Mouse (Mus musculus) T-helper 2 cell (primary cell): Measurements from ENCODE around the gene Tspan33.

Experiments
- in situ Hi-C: fragments of 300-600 bp; cut with MboI, MseI; formaldehyde crosslinking; loops from one replicate; pipeline ENCODE4 v1.15.1; 2025; ENCODE audit warnings: high pct_unique_total_duplicates

The Tspan33 gene

DNA sequence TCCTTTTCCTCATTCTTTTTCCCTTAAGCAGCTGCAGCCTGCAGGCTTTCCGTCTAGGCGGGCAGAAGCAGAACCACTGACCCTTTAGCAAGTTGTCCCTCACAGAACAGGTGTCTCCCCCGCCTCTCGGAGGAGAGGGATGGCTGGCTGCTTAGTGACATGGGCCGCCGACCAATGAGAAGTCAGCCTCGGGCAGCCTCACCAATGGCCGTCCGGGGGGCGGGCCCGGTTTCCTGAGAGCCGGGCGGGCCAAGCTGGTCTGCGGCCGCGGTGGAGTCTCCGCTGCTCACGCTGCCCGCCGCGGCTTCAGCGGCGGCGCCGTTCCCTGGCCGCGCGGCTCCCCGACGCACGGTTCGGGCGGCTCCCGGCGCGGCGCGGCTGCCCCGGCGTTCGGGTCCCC, at the start of gene Tspan33:
TSS of gene Tspan33 (plus strand) at position 270 of the 400 bp plus-strand sequence.
- in situ Hi-C loops, result loop anchor here (10.0 to 25.0 kb wide), 2 partner anchors 581 to 1118 kb away; no protein-coding TSS in a partner anchor

DNA sequence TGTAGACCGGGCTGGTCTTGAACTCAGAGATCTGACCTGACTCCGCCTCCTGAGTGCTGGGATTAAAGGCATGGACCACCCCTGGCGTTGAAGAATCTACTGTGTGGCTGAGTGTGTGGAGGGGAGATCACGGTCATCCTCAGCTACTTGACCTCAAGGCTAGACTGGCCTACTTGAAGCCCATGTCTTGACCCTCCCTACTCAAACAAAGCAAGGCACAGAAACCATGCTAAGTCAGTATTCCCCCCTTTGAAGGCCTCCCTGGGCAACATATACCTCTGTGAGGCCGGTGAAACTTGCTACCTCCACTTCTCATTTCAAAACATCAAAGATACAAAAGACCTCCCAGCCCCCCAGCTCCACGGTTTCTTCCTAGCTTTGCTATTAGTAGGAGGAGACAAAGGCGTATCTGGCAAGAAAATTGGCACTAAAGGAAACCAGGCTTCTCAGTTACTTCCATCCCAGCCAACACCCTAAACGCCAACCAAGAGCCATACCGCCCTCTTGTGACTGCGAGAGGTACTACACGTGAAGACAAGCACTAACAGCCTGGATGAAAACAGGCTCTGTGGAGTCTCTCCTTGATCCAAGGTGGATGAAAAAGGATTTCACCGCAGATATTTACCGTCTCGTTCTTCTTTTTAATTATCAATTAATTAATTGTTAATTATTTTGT, 44.4 kb upstream of the Tspan33 start:
- in situ Hi-C loops, result loop anchor here (10.0 kb wide), 1 partner anchor 215 kb away; the partner anchor contains the start of gene Flnc

DNA sequence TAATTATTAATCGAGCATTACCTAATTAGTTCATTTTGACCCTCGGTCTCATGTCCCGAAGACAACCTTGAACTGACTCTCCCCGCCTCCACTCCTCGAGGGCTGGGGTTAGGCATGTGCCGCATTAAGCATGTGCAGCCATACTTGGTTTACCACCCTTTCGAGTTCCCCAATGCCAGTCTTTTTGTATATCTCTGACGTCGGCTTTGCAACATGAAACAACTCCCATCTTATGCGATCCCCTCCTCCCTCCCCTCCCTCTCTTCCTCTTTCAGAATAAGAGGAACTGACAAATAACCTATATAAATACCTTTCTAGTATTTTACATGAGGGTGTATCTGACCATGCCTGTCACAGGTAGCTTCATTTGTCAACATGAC, 43.9 kb upstream of the Tspan33 start:
- in situ Hi-C loops, result no loop called here

DNA sequence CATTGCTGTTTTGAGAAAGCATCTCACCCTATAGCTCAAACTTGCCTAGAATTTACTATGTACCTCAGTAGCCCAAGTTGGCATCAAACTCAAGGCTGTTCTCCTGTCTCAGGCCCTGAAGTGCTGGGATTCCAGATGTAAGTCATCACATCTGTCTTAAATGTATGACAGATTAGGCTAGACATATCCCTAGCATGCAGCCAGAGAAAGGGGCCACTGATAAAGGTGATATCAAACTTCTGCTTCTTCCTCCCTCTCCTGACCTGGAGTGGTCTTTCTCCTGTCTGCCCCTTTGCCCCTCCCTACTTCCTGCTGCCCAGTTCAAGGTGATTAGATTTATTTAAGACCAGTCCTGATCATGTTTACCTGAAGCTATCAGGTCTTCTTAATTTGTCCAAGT, 40.8 kb upstream of the Tspan33 start:
- in situ Hi-C loops, result no loop called here

DNA sequence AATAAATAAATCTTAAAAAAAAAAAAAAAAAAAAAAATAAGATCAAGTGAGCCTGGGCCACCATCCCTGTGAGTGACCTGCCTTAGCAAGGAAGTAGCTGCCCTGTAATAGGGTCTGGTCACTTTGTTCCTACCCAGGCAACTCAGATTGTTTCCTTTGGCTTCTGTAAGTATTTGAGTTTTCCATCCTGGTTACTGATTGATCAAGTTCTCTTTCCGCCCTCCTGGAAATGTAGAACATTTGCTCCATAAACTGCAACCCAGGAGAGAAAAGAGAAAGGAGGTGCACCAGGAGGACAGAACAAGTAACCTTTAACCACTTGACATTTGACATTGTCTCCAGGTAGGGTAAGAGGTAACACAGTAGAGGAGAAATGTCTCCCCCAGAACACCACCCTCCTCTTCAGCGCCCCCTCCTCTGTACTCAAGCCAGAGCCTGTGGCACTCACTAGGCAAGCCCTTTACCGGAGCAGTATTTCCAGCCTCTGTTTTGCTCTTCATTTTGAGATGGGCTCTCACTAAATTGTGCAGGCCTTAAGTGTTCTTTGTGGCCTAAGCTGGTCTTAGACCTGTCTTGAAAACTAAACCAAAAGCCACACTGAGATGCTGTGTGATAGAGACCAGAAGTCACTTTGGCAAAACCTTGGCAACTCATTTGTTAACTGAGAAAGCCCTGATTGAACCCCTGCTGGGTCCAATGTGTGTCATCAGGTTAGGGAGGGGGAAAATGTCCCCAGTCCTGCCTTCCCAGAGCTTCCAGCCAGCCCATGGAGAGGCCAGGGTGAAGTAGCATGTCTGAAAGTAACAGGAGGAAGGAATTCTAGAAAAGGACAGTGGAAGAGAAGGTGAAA, 35.2 kb upstream of the Tspan33 start:
- in situ Hi-C loops, result no loop called here

DNA sequence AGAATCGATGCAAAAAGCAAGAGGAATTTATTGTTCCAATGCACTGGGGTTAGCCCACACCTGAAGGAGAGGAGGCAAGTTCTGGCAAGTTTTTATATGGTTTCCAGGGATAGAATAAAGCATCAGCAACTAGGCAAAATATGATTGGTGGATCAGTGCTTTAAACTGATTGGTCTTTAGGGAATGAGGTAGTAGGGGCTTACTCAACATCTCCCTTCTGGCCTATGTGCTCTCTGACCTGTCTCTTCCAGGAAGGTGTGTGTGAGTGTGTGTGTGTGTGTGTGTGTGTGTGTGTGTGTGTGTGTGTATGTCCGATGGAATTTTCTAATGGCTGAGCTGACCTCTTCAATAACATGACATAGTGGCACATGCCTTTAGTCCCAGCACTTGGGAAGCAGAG, 34.1 kb upstream of the Tspan33 start:
- in situ Hi-C loops, result no loop called here

DNA sequence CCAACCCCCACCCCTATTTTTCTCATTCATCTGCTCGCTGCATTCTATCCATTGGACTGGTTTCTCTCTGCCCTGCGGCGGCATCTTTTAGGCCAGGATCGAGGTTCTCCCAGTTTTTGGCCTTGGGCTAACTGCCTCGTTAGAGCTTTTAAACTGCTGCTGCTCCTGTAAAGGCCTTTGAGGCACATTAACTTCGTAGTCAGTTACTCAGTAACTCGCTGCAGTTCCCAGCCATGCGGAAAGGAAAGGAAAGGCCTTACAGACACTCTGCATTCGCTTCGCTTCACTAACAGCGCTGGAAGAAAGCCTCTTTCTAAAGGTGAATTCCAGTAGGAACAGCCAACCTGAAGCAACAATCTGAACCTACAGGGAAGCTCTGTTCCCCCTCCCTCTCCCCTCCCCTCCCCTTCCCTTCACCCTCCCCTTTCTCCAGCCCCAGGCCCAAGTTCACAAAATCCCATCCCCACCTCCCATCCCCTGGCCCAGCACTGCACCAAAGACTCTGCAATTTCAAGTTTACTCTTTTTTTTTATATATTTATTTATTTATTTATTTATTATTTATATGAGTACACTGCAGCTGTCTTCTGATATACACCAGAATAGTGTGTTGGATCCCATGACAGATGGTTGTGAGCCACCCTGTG, 33.2 kb upstream of the Tspan33 start:
- in situ Hi-C loops, result no loop called here

DNA sequence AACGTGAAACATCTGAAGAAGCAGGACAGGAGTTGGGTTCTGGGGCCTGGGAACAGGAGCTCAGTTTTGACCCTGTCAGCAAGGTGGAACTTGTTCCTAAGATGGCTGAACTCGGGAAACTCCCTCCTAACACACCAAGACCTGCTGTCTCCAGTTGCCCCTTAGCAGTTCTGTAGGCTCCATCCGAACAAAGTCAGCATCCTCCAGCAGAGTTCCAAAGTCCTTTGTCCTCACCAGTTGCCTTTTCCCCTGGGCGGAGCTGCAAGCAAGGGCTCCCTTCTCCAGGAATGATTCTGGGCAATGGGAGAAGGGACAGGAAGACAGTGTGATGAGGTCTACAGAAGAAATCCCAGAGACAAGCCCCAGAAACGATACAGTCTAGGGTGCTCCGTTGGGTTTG, 26.8 kb upstream of the Tspan33 start:
- in situ Hi-C loops, result no loop called here

DNA sequence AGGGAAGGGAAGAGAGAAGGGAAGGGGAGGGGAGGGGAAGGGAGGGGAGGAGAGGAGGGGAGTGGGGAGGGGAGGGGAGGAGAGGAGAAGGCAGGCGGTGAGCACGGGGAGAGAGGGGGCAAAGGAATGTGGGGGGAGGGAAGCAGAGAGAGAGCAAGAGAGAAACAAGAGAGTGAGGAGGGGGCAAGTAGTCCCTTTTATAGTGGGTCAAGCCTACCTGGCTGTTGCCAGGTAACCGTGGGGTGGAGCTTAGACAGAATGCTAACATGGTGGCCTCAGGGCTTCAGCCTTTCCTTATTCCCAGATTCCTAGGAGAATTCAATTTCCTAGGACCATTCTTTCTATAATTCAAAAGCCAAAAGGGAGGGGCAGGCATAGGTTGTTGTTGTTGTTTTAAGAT, 22.3 kb upstream of the Tspan33 start:
- in situ Hi-C loops, result no loop called here

DNA sequence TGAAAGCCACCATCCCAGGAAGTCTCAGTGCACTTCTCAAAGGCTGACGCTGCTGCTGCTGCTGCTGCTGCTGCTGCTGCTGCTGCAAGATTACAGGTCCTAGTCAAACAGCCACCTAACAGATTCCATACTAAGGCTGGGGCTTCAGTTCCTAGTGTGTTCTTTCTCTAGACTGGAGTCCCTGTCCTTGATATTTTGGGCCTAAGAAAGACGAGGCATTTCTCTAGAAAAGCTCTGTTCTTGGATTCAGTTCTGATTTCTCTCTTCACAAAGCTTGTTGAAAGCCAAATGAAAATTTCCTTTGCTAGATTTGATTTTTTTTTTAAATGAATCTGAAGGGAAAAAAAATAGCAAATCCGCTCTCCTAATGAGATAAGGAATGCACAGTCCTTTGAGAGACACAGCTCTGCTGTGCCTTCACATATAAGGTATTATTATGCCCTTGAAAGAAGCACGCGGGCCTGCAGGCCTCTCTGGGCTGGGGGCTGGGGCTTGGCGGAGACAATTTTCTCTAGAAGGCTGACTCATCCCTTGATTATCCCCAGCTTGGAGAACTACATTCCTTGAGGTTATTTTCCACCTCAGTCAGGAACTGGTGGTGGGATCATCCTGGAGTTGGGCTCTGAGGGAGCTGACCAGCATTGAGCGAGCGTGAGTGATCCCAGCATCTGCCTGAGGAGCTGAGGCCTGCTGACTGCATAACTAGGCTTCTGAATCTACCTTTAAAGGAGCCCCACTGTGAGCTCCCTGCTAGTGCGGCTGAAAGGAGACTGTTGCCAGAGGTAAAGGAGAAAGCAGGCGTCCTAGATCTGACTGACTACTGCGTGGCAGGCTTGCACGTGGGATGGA, 21.2 kb upstream of the Tspan33 start:
- in situ Hi-C loops, result no loop called here

DNA sequence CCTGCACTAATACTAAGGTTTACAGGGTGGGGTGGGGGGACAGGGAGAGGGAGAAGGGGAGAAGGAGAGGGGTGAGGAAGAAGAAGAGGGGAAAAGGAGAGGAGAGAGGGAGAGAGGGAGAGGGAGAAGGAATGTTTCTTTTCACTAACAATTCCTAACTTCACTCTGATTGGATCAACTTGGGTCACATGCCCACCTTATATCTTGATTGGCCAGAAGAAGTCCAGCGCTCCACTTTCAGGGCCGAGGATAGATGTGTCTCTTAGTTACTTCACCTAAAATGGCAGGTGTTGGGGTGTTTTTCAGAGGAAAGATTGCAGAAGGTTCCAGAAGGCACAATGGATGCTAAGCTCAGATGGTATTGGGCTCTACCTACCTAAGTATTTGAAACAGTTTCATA, 20.3 kb upstream of the Tspan33 start:
- in situ Hi-C loops, result no loop called here

DNA sequence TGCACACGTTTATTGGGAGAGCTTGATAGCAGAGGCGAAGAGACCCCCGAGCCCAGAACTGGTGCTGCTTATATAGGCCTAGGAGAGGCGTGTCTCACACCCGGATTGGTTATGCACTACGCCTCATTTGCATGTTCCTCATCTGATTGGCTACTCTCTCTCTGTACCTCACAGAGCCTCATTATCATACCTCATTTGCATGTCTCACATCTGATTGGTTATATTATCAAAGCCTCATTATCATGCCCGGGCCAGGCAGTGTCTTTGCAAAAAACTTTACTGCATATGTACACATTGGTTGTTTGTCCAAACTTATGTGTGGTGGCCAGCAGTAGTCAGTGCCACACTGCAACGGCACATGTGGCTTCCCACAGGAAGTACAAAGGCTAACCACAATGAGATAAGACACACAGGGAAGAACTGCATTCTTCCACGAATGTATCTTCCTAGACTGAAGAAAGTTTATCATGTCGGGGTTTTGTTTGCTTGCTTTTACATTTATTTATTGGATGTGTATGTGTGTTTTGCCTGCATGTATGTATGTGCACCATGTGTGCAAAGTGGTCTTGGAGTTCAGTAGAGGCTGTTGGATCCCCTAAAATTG, 14.0 kb upstream of the Tspan33 start:
- in situ Hi-C loops, result loop anchor here (25.0 kb wide), 1 partner anchor 1132 kb away; no protein-coding TSS in a partner anchor

DNA sequence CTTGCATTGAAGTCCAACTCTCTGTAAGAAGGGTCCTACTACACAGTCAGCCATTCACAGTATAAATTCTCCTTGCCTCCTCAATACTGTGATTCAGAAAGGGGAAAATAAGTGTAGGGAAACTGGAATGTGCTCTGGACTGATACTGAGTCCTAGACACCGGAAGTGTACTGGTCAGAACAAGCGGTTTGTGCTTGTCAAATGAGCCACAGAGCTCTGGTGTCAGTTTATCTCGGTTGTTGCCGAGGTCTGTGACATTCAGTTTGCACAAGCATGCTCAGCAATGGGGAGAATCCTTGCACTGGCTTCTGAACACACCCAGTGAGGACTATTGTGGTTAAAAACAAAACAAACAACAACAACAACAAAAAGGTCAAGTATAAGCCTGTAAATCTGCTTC, 12.2 kb upstream of the Tspan33 start:
- in situ Hi-C loops, result loop anchor here (25.0 kb wide), 1 partner anchor 1130 kb away; no protein-coding TSS in a partner anchor

DNA sequence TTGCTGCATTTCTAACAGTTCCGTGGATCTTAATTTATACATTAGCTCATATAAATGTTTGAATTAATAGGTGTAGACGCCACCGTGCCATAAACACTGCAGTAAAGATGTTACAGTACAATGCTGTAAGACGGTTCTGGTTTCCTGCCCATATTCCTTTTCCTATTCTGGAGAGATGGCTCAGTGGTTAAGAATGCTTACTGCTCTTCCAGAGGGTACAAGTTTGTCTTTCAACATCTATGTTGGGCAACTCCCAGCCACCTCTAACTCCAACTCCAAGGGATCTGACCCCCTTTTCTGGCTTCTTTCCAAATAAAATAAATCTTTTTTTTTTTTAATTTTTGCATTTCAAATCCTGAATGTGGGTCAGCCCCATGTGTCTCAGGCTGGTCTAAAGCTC, 9.3 kb upstream of the Tspan33 start:
- in situ Hi-C loops, result loop anchor here (25.0 kb wide), 1 partner anchor 1128 kb away; no protein-coding TSS in a partner anchor

DNA sequence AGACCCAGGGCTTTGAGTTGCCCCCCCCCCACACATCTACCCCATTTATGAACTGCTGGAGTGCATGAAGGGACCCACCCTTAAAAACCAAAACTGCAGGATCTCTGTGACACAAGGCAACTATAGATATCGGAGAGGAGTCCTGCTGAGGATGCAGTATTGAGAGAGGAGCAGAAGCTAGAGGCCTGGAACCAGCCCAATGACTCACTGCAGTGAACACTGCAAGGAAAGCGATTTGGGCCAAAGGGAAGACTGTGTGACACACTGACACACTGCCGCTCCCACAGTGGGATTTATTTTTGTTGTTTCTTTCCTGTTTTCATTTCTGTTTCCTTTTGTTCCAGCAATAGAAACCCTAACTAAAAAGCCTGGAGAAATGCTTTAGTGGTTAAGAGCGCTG, 8.1 kb upstream of the Tspan33 start:
- in situ Hi-C loops, result loop anchor here (25.0 kb wide), 1 partner anchor 1126 kb away; no protein-coding TSS in a partner anchor

DNA sequence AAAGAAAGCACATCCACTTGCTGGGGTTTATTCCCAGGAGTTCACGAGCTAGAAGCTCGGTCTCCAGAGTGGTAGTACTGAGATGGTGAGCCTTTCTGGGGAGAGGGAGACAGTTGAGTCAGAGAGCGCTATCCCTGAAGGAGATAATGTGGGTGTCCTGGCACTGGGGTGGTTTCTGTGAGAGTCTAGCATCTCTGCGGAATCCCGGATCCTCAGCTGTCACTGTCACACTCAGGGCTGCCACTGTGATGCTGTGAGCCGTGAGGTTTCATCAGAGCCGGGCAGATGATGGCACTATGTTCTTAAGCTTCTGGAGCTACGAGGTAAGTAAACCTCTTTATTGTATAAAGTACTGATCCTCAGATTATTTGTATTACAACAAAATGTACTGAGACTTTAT, 4.6 kb upstream of the Tspan33 start:
- in situ Hi-C loops, result loop anchor here (25.0 kb wide), 1 partner anchor 1123 kb away; no protein-coding TSS in a partner anchor

DNA sequence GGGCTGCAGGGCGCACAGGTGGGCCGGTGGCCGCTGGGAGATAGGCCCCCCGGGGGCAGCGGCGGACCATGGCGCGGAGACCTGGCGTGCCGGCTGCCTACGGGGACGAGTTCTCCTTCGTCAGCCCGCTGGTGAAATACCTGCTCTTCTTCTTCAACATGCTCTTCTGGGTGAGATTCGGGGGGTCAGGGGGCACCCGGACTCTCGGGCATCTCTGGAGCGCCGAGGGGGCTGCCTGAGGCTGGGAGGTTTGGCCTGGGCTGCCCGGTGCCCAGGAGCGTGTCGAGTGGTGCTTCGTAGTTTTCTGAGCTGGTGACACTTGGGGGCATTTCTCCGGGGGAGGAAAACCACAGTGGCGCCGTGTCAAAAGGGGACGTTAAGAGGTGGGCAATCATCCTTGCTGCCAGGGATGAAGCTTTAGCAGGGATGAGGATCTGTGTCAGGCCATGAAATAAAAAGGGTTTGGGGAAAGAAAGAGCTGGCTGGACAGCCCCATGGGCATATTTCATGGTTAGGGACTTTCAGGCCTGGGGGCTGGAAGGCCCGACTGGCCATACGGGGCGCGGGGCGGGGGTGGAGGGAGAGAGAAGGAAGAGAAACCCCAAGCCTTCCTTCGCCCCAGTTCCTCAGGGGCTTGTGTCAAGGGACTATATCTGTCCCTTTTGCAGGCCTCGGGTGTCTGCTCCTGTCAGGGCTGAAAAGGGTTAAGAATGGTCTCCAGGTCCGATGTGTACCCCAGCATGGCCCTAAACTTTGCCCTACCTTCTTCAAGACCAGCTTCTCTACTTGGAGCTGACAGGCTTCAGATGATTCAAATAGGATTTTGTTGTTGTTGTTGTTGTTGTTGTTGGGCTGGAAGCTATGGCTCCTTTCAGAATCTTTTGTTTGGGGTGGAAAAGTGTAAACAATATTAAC, 610 bp downstream of the Tspan33 start:
- in situ Hi-C loops, result loop anchor here (10.0 to 25.0 kb wide), 2 partner anchors 580 to 1118 kb away; no protein-coding TSS in a partner anchor

DNA sequence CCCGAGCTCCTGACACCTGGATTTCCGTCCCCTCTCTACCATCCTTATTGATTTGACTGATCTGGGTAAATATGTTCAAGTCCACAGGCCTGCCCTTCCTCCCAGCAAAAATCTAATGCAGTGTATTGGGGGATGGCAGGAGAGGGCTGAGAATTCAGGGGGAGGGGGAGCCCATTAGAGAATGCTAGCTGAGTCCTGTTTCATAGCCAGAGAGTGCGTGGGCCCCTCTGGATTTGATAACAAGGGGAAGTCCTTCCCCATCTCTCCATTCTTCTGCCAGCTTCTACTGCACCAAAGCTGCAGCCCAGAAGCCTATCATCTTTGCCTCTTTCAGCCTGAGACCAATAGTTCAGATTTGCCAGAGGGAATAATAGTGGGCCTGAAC, 1.3 kb downstream of the Tspan33 start:
- in situ Hi-C loops, result loop anchor here (10.0 to 25.0 kb wide), 2 partner anchors 580 to 1117 kb away; no protein-coding TSS in a partner anchor

DNA sequence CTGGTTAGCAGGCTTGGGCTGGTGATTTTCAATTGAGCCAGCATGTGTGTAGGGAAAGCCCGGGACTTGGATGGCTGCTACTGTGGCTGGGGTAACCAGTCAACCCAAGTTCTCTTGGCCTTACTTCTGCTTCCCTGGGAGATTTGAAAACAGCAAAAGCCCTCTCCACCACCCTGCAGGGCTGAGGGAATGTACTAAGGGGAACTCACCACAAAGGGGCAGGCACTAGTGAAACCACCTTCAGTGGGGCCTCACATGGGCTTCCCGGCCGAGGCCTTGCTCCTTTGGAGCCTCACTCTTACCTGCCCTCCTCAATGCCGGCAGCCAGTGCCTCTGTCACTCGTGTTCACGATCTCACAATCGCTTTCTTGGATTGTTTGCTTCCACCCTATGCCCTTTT, 2.0 kb downstream of the Tspan33 start:
- in situ Hi-C loops, result loop anchor here (10.0 to 25.0 kb wide), 2 partner anchors 579 to 1116 kb away; no protein-coding TSS in a partner anchor
